Mouse (Mus musculus): ENCODE data around the gene Tmem210. TPM values are rescaled to one million over a fixed set of nuclear protein-coding genes. Genes with fewer than 3 reads are reported as not detected.
A peak's percentile ranks its signal among the peaks of the same experiment; 100 is the strongest.

The Tmem210 gene
- total and polyA plus RNA-seq, 2 experiments from 2014 or later = not detected

DNA sequence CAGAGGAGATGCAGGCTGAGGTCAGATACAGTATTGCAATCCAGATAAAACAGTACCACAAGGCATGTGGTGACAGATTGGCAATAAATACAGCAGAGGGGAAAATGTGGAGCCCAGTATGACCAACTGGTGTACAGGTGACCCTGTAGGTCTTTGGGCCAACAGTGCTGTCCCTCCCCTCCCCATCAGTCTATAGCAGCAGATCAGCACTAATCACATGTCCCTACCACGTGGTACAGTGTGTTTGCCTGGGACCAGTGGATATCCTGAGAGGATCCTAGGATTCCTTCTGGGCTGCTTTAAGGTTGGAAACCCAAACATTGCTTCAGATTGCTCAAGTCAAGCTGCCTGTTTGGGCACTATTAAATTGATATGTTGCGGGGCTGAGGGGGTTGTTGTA, 45.6 kb downstream of the Tmem210 start:
- peak overlapping the region; percentile 62 for H3K4me3 ChIP-seq (ENCODE audit: low read depth, low read length)
- H3K4me1 ChIP-seq (ENCODE audit: insufficient read depth) = peaks cover 9% of the 10 kb centered on the region
- no peaks in the 10 kb centered on the region for H3K9me3 ChIP-seq (ENCODE audit: low read length)
- WGBS = 87% methylated on average over 2 of the region's 2 CpGs
- ATAC-seq (no peak), DNase-seq (no peak)
- peak overlapping the region; percentile 89 for H3K9ac ChIP-seq
- H3K36me3 ChIP-seq (ENCODE audit: insufficient read depth) = peaks cover 42% of the 10 kb centered on the region
- no peak for TF ChIP-seq CTCF (IDR thresholded peaks at IDR 0.05; ENCODE audit: low read depth)
- H3K4me2 ChIP-seq (ENCODE audit: low read depth) = peak overlapping the region; percentile 89
- H3K27ac ChIP-seq (ENCODE audit: low read depth, low read length) = no peak overlapping the region
- no peaks in the 10 kb centered on the region for H3K27me3 ChIP-seq (ENCODE audit: insufficient read depth, low read length)

DNA sequence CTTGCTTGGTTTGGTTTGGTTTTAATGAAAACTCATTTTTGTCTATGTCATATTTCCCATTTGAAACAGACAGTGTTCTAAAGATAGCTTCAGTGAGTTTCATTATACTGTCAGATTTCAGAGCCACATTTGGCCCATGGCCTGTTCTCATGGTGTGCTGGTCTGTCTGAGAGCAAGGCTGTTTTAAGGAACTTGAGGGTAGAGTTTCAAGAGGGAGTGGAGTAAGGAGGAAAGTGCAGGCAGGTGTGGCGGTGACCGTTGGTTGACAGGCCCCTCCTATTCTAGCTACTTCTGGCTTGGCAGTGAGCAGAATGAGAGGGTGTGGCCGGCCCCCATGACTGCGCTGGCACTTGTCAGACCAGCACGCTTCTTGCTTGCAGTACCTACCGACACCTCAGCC, 50.4 kb downstream of the Tmem210 start:
- TF ChIP-seq CTCF (IDR thresholded peaks at IDR 0.05; ENCODE audit: low read depth) = no peak
- H3K9me3 ChIP-seq (ENCODE audit: low read length) = no peaks in the 10 kb centered on the region
- no peak overlapping the region for H3K27ac ChIP-seq (ENCODE audit: low read depth, low read length)
- ATAC-seq (no peak), DNase-seq (no peak)
- peaks cover 4% of the 10 kb centered on the region for H3K4me1 ChIP-seq (ENCODE audit: insufficient read depth)
- no peak overlapping the region for H3K4me2 ChIP-seq (ENCODE audit: low read depth)
- 92% methylated on average over 6 of the region's 6 CpGs for WGBS
- H3K36me3 ChIP-seq (ENCODE audit: insufficient read depth) = peaks cover 70% of the 10 kb centered on the region
- H3K27me3 ChIP-seq (ENCODE audit: insufficient read depth, low read length) = no peaks in the 10 kb centered on the region
- no peak overlapping the region for H3K9ac ChIP-seq
- H3K4me3 ChIP-seq (ENCODE audit: low read depth, low read length) = no peak overlapping the region

Other genes with a start within 250 kb of the Tmem210 start
Only the 30 nearest of the 34 such genes appear.
- gene Noxa1, start 193.0 kb upstream of the Tmem210 start, total RNA-seq (2014; rRNA removed) = not detected in 2 replicates
- not detected in 2 replicates for gene Noxa1, start 193.0 kb upstream of the Tmem210 start, polyA plus RNA-seq (2015; fragmentation: Nextera tagmentation; extraction: Ambion mirVana)
- gene Nrarp, start 107.4 kb upstream of the Tmem210 start, total RNA-seq (2014; rRNA removed) = 38.2 and 40.0 TPM in 2 replicates
- gene Nrarp, start 107.4 kb upstream of the Tmem210 start, polyA plus RNA-seq (2015; fragmentation: Nextera tagmentation; extraction: Ambion mirVana) = 17.0 and 17.8 TPM in 2 replicates
- gene Tor4a, start 91.3 kb upstream of the Tmem210 start, total RNA-seq (2014; rRNA removed) = 1.7 and 3.3 TPM in 2 replicates
- gene Tor4a, start 91.3 kb upstream of the Tmem210 start, polyA plus RNA-seq (2015; fragmentation: Nextera tagmentation; extraction: Ambion mirVana) = 0.92 and 1.2 TPM in 2 replicates
- gene Nelfb, start 76.7 kb upstream of the Tmem210 start, total RNA-seq (2014; rRNA removed) = 94.6 and 115 TPM in 2 replicates
- 57.1 and 76.1 TPM in 2 replicates for gene Nelfb, start 76.7 kb upstream of the Tmem210 start, polyA plus RNA-seq (2015; fragmentation: Nextera tagmentation; extraction: Ambion mirVana)
- not detected in 2 replicates for gene Stpg3, start 73.5 kb upstream of the Tmem210 start, total RNA-seq (2014; rRNA removed)
- not detected in 2 replicates for gene Stpg3, start 73.5 kb upstream of the Tmem210 start, polyA plus RNA-seq (2015; fragmentation: Nextera tagmentation; extraction: Ambion mirVana)
- not detected in 2 replicates for gene Fam166a, start 69.4 kb upstream of the Tmem210 start, total RNA-seq (2014; rRNA removed)
- gene Fam166a, start 69.4 kb upstream of the Tmem210 start, polyA plus RNA-seq (2015; fragmentation: Nextera tagmentation; extraction: Ambion mirVana) = 0.94 TPM in 1 of 2 replicates, not detected in the other
- gene Tubb4b, start 63.4 kb upstream of the Tmem210 start, total RNA-seq (2014; rRNA removed) = 553 and 579 TPM in 2 replicates
- gene Tubb4b, start 63.4 kb upstream of the Tmem210 start, polyA plus RNA-seq (2015; fragmentation: Nextera tagmentation; extraction: Ambion mirVana) = 382 and 469 TPM in 2 replicates
- not detected in 2 replicates for gene Slc34a3, start 53.8 kb upstream of the Tmem210 start, total RNA-seq (2014; rRNA removed)
- gene Slc34a3, start 53.8 kb upstream of the Tmem210 start, polyA plus RNA-seq (2015; fragmentation: Nextera tagmentation; extraction: Ambion mirVana) = not detected in 2 replicates
- not detected in 2 replicates for gene Rnf224, start 51.4 kb upstream of the Tmem210 start, total RNA-seq (2014; rRNA removed)
- not detected in 2 replicates for gene Rnf224, start 51.4 kb upstream of the Tmem210 start, polyA plus RNA-seq (2015; fragmentation: Nextera tagmentation; extraction: Ambion mirVana)
- gene Rnf208, start 45.9 kb upstream of the Tmem210 start, total RNA-seq (2014; rRNA removed) = 77.6 and 84.1 TPM in 2 replicates
- 193 and 205 TPM in 2 replicates for gene Rnf208, start 45.9 kb upstream of the Tmem210 start, polyA plus RNA-seq (2015; fragmentation: Nextera tagmentation; extraction: Ambion mirVana)
- gene Cysrt1, start 45.7 kb upstream of the Tmem210 start, total RNA-seq (2014; rRNA removed) = not detected in 2 replicates
- gene Cysrt1, start 45.7 kb upstream of the Tmem210 start, polyA plus RNA-seq (2015; fragmentation: Nextera tagmentation; extraction: Ambion mirVana) = not detected in 2 replicates
- gene AL732309.1, start 41.3 kb upstream of the Tmem210 start, total RNA-seq (2014; rRNA removed) = 10.1 and 12.8 TPM in 2 replicates
- gene AL732309.1, start 41.3 kb upstream of the Tmem210 start, polyA plus RNA-seq (2015; fragmentation: Nextera tagmentation; extraction: Ambion mirVana) = 3.0 and 3.1 TPM in 2 replicates
- 29.2 and 42.5 TPM in 2 replicates for gene Tmem203, start 32.7 kb upstream of the Tmem210 start, total RNA-seq (2014; rRNA removed)
- gene Tmem203, start 32.7 kb upstream of the Tmem210 start, polyA plus RNA-seq (2015; fragmentation: Nextera tagmentation; extraction: Ambion mirVana) = 22.7 and 27.7 TPM in 2 replicates
- 15.2 and 18.1 TPM in 2 replicates for gene Tprn, start 25.5 kb upstream of the Tmem210 start, total RNA-seq (2014; rRNA removed)
- 16.4 and 18.8 TPM in 2 replicates for gene Tprn, start 25.5 kb upstream of the Tmem210 start, polyA plus RNA-seq (2015; fragmentation: Nextera tagmentation; extraction: Ambion mirVana)
- gene Ssna1, start 15.7 kb upstream of the Tmem210 start, total RNA-seq (2014; rRNA removed) = 108 and 127 TPM in 2 replicates
- gene Ssna1, start 15.7 kb upstream of the Tmem210 start, polyA plus RNA-seq (2015; fragmentation: Nextera tagmentation; extraction: Ambion mirVana) = 189 and 195 TPM in 2 replicates
- gene Anapc2, start 15.7 kb upstream of the Tmem210 start, total RNA-seq (2014; rRNA removed) = 30.2 and 37.9 TPM in 2 replicates
- 90.7 and 108 TPM in 2 replicates for gene Anapc2, start 15.7 kb upstream of the Tmem210 start, polyA plus RNA-seq (2015; fragmentation: Nextera tagmentation; extraction: Ambion mirVana)
- not detected in 2 replicates for gene Lrrc26, start 1.8 kb downstream of the Tmem210 start, total RNA-seq (2014; rRNA removed)
- 0.15 TPM in 1 of 2 replicates, not detected in the other for gene Lrrc26, start 1.8 kb downstream of the Tmem210 start, polyA plus RNA-seq (2015; fragmentation: Nextera tagmentation; extraction: Ambion mirVana)
- gene Grin1, start 31.0 kb downstream of the Tmem210 start, total RNA-seq (2014; rRNA removed) = 77.3 and 88.5 TPM in 2 replicates
- gene Grin1, start 31.0 kb downstream of the Tmem210 start, polyA plus RNA-seq (2015; fragmentation: Nextera tagmentation; extraction: Ambion mirVana) = 46.9 and 58.2 TPM in 2 replicates
- 54.0 and 66.1 TPM in 2 replicates for gene Man1b1, start 44.2 kb downstream of the Tmem210 start, total RNA-seq (2014; rRNA removed)
- gene Man1b1, start 44.2 kb downstream of the Tmem210 start, polyA plus RNA-seq (2015; fragmentation: Nextera tagmentation; extraction: Ambion mirVana) = 35.5 and 43.8 TPM in 2 replicates
- 17.4 and 21.7 TPM in 2 replicates for gene Dpp7, start 68.2 kb downstream of the Tmem210 start, total RNA-seq (2014; rRNA removed)
- 15.3 and 19.8 TPM in 2 replicates for gene Dpp7, start 68.2 kb downstream of the Tmem210 start, polyA plus RNA-seq (2015; fragmentation: Nextera tagmentation; extraction: Ambion mirVana)
- gene Uap1l1, start 77.5 kb downstream of the Tmem210 start, total RNA-seq (2014; rRNA removed) = 4.1 and 5.2 TPM in 2 replicates
- gene Uap1l1, start 77.5 kb downstream of the Tmem210 start, polyA plus RNA-seq (2015; fragmentation: Nextera tagmentation; extraction: Ambion mirVana) = 10.4 and 11.9 TPM in 2 replicates
- gene Sapcd2, start 84.2 kb downstream of the Tmem210 start, total RNA-seq (2014; rRNA removed) = 13.2 and 13.9 TPM in 2 replicates
- gene Sapcd2, start 84.2 kb downstream of the Tmem210 start, polyA plus RNA-seq (2015; fragmentation: Nextera tagmentation; extraction: Ambion mirVana) = 9.5 and 12.7 TPM in 2 replicates
- gene Entpd2, start 107.7 kb downstream of the Tmem210 start, total RNA-seq (2014; rRNA removed) = 8.2 and 13.5 TPM in 2 replicates
- 14.2 and 18.2 TPM in 2 replicates for gene Entpd2, start 107.7 kb downstream of the Tmem210 start, polyA plus RNA-seq (2015; fragmentation: Nextera tagmentation; extraction: Ambion mirVana)
- gene Npdc1, start 111.2 kb downstream of the Tmem210 start, total RNA-seq (2014; rRNA removed) = 179 and 188 TPM in 2 replicates
- gene Npdc1, start 111.2 kb downstream of the Tmem210 start, polyA plus RNA-seq (2015; fragmentation: Nextera tagmentation; extraction: Ambion mirVana) = 413 and 442 TPM in 2 replicates
- 1.3 TPM in 1 of 2 replicates, not detected in the other for gene Fut7, start 135.1 kb downstream of the Tmem210 start, total RNA-seq (2014; rRNA removed)
- 0.17 and 0.23 TPM in 2 replicates for gene Fut7, start 135.1 kb downstream of the Tmem210 start, polyA plus RNA-seq (2015; fragmentation: Nextera tagmentation; extraction: Ambion mirVana)
- gene Abca2, start 140.6 kb downstream of the Tmem210 start, total RNA-seq (2014; rRNA removed) = 51.5 and 67.4 TPM in 2 replicates
- 8.8 and 10.5 TPM in 2 replicates for gene Abca2, start 140.6 kb downstream of the Tmem210 start, polyA plus RNA-seq (2015; fragmentation: Nextera tagmentation; extraction: Ambion mirVana)
- 0.48 TPM in 1 of 2 replicates, not detected in the other for gene Clic3, start 168.7 kb downstream of the Tmem210 start, total RNA-seq (2014; rRNA removed)
- gene Clic3, start 168.7 kb downstream of the Tmem210 start, polyA plus RNA-seq (2015; fragmentation: Nextera tagmentation; extraction: Ambion mirVana) = 2.5 and 3.6 TPM in 2 replicates
- gene Paxx, start 172.9 kb downstream of the Tmem210 start, total RNA-seq (2014; rRNA removed) = 154 and 164 TPM in 2 replicates
- 151 and 154 TPM in 2 replicates for gene Paxx, start 172.9 kb downstream of the Tmem210 start, polyA plus RNA-seq (2015; fragmentation: Nextera tagmentation; extraction: Ambion mirVana)
- gene Ptgds, start 181.9 kb downstream of the Tmem210 start, total RNA-seq (2014; rRNA removed) = 1,270 and 1,729 TPM in 2 replicates
- 1,561 and 1,919 TPM in 2 replicates for gene Ptgds, start 181.9 kb downstream of the Tmem210 start, polyA plus RNA-seq (2015; fragmentation: Nextera tagmentation; extraction: Ambion mirVana)
- gene Lcn12, start 205.8 kb downstream of the Tmem210 start, total RNA-seq (2014; rRNA removed) = not detected in 2 replicates
- gene Lcn12, start 205.8 kb downstream of the Tmem210 start, polyA plus RNA-seq (2015; fragmentation: Nextera tagmentation; extraction: Ambion mirVana) = not detected in 2 replicates

All from forebrain, postnatal 0 days (tissue).